Mouse (Mus musculus) heart, adult 8-10 months (tissue): ENCODE results near the gene Ccdc170. TPM values are rescaled to one million over a fixed set of nuclear protein-coding genes. Genes with fewer than 3 reads are reported as not detected.

Experiments
- DNase-seq: peaks from one replicate; pipeline ENCODE4 v3.0.0; 2022; ENCODE audit warnings: low spot score
- total RNA-seq, 4 experiments: library from RNA; stranded (reverse); gene quantifications; 2 replicates each; pipeline ENCODE4 v1.2.4; 2022

Ccdc170 gene
- total RNA-seq, 4 experiments from 2014 or later: 0.16 to 0.34 (median 0.23) TPM

GRCm38 (mm10) chr10:4520394-4521102 is 38.2 kb downstream of the Ccdc170 start:
- no peak for DNase-seq

GRCm38 (mm10) chr10:4522116-4522515 is 39.8 kb downstream of the Ccdc170 start:
- DNase-seq: no peak

DNA sequence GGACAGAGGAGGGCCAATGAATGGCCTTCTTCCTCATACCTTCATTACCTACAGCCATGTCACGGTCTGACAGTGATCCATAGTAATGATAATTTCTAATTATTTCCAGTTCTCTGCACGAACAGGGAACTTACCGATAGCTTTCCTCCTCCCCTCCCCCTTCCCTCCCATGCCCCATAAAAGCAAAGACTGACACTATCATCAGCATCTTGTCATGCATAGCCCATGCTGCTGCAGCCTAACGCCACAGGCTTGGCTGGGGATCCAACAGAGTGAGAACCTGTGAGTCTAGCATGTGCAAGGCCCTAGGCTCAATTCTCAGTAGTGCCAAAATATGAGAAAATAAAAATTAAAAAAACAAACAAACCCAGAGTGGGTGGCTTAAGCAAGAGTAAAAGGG is 40.8 kb downstream of the Ccdc170 start:
- DNase-seq: no peak

GRCm38 (mm10) chr10:4528043-4528442 is 45.7 kb downstream of the Ccdc170 start:
- DNase-seq: no peak

- DNase-seq: no peak
Observed at GRCm38 (mm10) chr10:4530638-4531235, 48.4 kb downstream of the Ccdc170 start.

GRCm38 (mm10) chr10:4531933-4532332 is 49.6 kb downstream of the Ccdc170 start:
- no peak for DNase-seq

DNA sequence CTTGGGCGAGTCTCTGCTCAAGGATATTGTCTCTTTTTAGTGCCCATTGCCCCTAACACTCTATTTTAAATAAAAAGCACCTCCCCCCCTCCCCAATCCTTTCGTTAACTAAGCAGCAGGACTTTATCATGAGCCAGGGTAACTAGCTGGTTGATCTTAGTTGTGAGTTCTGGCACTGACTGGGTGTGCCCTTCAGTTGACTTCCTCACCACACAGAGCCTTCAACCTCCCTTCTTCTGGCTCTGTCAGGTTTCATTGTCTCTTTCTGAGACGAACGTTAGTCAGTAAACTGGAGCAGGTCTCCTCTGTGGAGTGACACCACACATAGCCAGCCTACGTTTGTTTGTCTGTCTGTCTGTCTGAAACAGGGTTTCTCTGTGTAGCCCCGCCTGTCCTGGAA is 50.4 kb downstream of the Ccdc170 start:
- DNase-seq: no peak

- DNase-seq: no peak
Observed at GRCm38 (mm10) chr10:4533873-4534272, 51.6 kb downstream of the Ccdc170 start.

- no peak for DNase-seq
Observed at GRCm38 (mm10) chr10:4545550-4545949, 63.2 kb downstream of the Ccdc170 start.

GRCm38 (mm10) chr10:4553442-4554119 is 71.3 kb downstream of the Ccdc170 start:
- peak; percentile 3 for DNase-seq

- no peak for DNase-seq
Observed at GRCm38 (mm10) chr10:4556842-4557377, 74.6 kb downstream of the Ccdc170 start.

GRCm38 (mm10) chr10:4559132-4559531 is 76.8 kb downstream of the Ccdc170 start:
- DNase-seq: no peak

GRCm38 (mm10) chr10:4565148-4565547 is 82.8 kb downstream of the Ccdc170 start:
- DNase-seq: no peak

- DNase-seq: no peak
Observed at GRCm38 (mm10) chr10:4570778-4571177, 88.5 kb downstream of the Ccdc170 start.

GRCm38 (mm10) chr10:4571304-4571703 is 89.0 kb downstream of the Ccdc170 start:
- DNase-seq: no peak

DNA sequence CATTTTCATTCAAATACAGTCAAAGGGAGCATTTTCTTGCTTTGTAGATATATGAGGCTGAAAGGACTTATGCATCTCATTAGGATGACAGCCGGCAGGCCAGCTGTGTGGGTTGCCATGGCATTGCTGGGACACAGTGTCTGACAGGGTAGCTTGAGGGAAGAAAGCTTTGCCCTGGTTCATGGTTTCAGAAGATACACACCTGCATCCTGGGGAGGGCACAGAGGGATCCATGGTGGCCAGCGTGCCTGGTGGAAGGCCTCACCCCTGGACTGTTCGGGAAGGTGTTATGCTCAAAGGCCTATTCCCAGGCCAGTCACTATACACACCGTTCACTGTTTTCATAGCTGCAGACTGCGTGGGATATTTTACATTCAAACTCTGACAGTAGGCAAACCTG is 99.6 kb downstream of the Ccdc170 start:
- DNase-seq: no peak

DNA sequence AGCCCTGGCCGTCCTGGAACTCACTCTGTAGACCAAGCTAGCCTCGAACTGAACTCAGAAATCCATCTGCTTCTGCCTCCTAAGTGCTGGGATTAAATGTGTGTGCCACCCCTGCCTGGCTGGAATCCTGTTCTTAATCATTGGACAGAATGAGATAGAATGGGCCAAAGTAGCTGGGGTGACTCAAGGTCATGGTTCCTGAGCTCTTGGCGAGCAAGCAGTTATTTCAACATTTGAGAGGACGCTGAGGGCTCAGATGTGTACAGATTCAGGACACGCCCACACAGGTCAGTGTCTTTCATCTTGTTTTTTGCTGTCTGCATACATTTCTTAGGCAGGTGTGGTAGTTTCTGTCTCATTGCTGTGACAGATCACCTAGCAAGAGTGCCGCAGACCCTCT is 104.4 kb downstream of the Ccdc170 start:
- DNase-seq: no peak

DNA sequence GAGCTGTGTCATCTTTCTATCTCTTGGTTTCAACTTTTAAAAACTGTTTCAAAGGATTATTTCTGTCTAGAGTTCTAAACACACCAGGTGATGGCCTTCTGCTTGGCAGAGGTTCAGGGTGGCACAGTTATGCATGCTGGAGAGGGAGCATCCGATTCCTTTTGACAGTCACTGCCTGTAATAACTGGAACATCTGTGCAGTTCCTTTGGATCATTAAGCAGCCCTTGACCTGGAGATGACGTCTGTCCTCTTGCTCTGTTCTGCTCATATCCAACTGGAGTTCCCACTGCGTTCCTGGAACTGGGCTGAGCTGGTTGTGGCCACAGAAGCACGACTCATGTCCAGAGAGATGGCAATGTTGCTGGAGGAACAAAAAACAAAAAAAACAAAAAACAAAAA is 107.3 kb downstream of the Ccdc170 start:
- DNase-seq: no peak

DNA sequence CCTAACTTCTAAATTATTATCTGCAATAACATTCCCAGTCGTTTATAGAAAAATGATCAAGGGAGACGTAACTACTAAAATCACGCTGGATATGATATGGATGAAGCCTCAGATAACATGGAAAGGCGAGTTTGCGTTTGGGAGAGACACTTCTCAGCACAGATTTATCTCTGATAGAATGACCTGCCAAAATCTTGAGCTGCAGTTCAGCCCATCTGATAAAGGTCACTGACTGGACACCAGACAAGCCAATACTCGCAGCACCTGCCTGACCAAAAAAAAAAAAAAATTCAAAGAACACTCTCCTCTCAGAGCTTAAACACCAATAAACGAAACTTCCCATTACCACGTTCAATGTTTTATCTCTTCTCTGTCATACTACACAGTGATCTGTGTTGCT is 108.7 kb downstream of the Ccdc170 start:
- DNase-seq: no peak

DNA sequence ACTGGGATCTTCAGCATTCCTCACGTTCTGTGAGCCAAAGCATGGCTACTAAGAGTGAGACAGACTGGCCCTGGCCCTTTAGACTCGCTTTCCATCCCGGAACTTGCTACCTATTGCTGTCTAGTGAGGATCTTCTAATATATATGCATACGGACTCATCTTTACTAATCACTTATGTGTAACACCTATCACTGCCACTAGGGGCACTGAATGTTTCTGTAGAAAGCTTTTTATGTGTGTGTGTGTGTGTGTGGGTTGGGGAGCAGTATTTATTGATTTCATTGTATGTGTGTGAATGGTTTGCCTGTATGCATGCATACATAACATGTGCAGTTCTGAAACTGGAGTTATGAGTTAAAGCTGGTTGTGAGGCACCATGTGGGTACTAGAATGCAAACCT is 111.5 kb downstream of the Ccdc170 start:
- no peak for DNase-seq

DNA sequence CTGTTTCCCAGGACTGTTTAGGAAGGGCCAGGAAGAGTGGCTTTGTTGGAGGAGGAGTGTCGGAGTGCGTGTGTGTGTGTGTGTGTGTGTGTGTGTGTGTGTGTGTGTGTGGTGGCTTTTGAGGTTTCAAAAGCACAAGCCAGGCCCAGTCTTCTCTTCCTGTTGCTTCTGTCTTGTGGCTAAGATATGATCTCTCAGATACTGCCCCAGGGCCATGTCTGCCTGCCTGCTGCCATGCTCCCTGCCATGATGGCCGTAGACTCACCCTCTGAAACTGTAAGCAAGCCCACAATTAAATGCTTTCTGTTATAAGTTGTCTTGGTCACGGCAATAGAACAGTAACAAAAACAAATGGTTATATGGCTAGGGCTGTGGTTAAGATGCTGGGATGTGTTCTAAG is 114.9 kb downstream of the Ccdc170 start:
- no peak for DNase-seq

- DNase-seq: no peak
Observed at GRCm38 (mm10) chr10:4598244-4598842, 116.0 kb downstream of the Ccdc170 start.
